Mouse (Mus musculus) cerebellum, postnatal 10 days (tissue): ENCODE data around the gene Ptpn3.
"Not testable (repeated sequence)": the region's sequence is repeated elsewhere in the genome, so short reads cannot be mapped to it uniquely, and the experiment has no call there.

Source experiments
- DNase-seq, 2 experiments: peaks; one replicate each; pipeline ENCODE4 v3.0.0; 2021; ENCODE audit warnings: mixed read lengths in 2 of 2

The Ptpn3 gene

GRCm38 (mm10) chr4:57299308-57299700, 2.3 kb downstream of the Ptpn3 start:
- peak; percentile 56 to 64 for DNase-seq

DNA sequence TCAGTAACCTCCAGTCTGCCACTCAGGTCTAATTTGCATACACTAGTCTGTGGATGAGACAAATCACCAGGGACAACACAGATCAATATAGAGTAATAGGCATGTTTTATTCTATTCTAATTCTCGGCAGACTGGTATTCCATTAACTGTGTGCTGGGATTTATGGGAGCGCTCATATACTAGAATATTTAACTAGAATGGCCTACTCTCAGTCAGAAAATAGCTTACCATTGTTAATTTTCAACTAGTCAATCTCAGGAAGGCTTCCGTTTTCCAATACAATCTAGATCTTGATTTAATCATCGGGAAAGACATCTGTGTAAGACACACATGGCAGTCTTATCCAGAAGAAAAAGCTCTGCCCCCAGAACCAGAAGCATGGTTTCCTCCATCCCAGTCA, 3.5 kb downstream of the Ptpn3 start:
- DNase-seq: no peak

DNA sequence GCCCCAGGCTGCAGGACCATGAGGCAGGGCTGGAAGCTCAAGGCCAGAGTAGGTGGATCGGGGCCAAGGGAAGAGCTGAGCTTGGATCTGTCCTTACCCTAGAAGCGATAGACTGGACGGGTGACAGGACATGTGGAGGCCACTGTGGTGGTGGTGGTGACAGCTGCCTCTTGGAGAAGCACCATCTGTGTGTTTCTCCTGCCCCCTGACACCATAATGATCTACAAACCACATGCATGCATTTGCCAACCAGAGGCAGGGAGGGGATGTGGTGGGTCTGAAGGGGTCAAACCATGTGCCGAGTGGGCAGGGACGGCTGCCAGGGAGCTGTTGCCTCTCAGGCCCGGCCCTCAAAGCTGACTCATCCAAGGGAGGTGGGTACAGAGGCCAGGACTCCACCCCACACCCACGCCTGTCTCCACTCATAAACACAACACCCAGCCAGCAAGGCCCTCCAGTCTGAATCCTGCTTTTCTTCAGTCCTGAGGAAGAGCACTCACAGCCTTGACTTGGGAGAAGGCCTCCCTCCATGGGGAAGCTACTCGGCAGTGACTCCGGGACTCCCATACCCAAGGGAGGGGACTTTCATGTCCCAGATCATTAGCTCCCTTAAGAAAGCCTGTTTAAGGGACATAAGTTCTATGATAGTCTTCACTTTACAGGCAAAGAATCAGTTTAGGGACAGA, 6.5 kb downstream of the Ptpn3 start:
- DNase-seq: peak; percentile 96 to 97

- DNase-seq: peak; percentile 38 to 40
Measured at GRCm38 (mm10) chr4:57292670-57293069, 9.0 kb downstream of the Ptpn3 start.

DNA sequence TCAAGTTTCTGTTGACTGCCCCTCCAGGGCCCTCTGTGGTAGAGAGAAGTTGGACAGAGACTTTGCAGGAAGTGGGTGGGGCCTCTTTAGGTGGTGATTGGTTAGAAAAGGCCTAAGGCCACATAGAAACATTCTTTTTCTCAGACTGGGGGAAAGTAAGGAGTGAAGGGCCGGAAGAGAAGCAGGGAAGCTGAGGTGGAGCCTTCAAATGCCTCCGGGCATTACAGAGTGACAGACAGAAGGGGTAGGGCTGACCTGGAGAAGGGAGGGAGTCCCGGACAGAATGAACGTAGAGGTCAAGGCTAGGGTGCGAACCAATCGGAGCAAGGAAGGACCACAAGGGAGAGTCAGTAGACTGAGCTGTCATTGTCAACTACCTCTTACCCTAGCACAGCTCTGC, 11.6 kb downstream of the Ptpn3 start:
- DNase-seq: no peak

DNA sequence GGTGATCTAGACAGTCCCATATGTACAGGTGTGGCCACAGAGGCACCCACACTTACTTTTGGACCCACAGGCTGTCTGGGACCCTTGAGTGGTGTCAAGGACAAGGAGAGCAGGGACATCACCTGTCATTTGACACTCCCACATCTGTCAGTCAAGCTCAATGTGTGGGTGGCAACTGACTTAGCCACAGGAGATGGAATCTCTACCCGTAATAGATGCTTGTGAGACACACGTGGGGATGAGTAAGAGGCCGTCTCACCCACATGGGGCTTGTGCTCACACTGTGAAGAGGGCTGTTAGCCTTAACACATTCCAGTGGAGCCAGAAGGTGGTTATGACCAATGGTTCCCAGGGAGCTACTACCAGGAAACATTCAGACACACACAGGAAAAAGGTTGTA, 13.8 kb downstream of the Ptpn3 start:
- DNase-seq: no peak

DNA sequence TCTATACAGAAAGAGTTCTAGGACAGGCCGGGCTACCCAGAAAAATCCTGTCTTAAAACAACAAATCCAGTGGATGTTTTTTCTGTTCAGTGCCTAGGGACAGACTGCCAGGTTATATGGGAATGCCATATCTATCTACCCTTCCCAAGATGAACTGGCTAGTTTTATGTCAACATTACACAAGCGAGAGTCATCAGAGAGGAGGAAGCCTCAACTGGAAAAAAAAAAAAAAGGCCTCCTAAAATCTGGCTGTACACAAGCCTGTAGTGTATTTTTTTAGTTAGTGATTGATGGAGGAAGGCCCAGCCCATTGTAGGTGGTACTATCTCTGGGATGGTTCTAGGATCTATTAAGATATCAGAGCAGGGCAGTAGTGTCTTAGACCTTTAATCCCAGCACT, 16.4 kb downstream of the Ptpn3 start:
- DNase-seq: no peak

GRCm38 (mm10) chr4:57283189-57283588, 18.4 kb downstream of the Ptpn3 start:
- DNase-seq: no peak

GRCm38 (mm10) chr4:57282630-57283029, 19.0 kb downstream of the Ptpn3 start:
- DNase-seq: no peak

DNA sequence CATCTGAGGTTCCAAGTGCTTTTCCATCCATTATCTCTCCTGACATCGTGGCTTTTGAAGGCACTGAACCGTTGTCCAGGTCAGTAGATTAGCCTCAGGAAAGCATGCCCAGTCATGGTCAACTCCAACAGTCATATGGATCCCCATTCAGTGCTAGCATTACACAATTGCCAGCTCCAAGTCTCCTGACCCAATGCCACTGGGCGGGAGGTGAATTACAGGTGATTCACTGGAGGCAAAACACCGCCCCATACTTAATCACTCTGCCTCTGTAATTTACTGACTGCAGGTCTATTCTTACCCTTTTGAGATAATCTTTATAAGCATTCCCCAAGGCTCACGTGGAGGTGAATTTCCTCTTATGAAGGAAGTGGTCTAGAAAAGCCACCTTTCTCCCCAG, 19.5 kb downstream of the Ptpn3 start:
- no peak for DNase-seq

DNA sequence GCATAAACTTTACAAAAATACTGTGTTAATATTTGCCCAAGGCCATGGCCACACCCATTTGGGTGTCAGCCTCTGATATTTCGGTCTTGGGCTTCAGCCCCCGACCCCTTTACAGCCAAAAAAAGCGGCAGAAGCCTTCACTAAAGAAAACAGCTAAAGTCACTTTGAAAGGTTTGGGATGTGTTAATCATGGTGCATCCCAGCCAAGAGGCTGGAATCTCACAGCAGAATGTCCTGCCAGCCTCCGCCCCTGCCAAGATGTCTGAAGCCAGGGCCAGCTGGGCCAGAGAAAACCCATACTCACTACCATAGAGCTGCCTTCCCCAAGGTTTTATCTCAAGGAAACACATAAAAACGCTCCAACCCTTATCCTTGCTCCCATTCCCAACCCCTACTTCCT, 20.7 kb downstream of the Ptpn3 start:
- peak; percentile 89 to 91 for DNase-seq

GRCm38 (mm10) chr4:57279229-57279628, 22.4 kb downstream of the Ptpn3 start:
- DNase-seq: peak; percentile 43 to 52

- DNase-seq: no peak
Measured at GRCm38 (mm10) chr4:57278812-57279211, 22.8 kb downstream of the Ptpn3 start.

GRCm38 (mm10) chr4:57277671-57278070, 24.0 kb downstream of the Ptpn3 start:
- DNase-seq: no peak

DNA sequence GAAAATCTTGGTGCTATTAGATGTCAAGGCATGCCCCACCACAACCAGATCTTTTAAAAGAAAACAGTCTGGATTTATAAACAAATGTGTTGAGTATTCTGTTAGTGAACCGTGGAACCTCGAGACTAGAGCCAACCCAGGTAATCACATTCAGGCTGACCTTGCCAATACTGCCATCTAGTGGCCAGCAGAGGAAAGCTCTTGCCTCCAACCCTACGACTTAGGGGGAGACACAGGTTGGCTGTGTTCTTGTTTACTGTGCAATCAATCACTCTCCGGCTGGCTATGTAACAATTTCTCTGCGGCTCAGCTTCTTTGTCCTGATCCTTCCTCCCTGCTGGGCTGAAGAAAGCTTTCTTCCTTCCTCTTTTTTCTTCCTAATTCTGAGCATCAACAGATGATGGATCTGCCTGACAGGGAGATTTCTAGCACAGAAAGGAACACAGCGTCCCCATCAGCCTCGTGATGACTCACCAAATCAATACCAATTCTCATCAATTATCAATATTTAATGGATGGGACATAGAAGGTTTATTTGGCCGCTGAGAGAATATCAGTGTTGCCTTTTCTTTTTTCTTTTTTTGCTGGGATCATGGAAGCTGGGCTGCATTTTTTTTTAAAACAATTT, 26.4 kb downstream of the Ptpn3 start:
- peak; percentile 86 to 89 for DNase-seq

DNA sequence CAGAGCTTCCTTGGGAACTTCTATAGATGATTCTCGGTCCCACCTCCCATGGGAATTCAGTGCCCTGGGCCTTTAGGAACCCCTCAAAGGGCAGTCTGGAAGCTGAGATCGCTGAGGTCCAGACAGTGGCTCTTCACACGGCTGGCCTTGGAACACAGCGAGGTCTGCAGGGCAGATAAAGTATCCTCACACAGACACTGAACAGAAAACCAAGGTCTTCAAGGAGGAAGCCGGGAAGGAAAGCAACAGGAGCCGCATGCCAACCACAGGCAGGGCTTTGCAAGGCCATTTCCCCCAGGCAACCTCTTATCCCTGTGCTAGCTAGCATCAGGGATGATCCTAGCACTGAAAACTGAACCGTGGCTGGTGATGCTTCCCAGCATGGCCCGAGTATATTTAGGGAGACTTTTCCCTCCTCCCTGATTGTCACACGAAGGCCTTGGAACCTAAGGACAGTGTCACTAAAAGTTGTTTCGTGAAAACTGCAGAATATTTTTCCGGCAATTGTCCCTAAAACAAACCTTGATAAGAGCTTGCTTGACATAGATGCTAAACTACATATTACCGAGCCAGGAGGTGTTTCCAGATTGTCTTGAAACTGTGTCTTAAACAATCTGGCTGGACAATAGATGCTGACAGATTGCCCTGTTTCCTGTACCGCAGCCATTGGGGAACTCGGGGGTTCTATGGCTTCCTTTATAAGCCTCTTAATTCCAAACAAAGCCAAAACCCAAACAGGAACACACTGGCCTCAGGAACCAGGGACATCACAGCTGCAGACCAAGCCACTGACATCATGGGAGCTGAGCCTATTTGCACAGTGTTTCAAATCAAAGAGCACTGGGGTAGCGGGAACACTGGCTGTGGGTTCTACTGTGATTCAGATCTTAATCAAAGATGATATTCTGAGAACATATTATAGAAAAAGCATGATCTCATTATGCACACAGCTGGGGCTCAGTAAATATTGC, 27.8 kb downstream of the Ptpn3 start:
- DNase-seq: no peak

DNA sequence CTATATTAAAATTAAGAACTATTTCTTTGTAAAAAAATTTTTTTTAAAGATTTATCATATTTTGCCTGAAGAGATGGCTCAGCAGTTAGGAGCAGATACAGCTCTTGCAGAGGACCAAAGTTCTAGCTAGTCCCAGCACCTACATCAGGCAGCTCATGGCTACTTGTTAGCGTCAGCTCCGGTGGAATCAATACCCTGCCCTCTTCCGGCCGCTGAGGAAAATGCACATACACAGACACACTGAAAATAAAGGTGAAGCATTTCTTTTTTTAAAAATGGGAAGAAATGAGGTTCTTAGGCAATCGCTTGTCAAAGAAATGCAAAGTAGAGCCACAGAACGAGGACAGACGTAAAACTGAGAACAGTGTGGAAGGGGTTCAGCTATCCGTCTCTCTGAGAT, 30.6 kb downstream of the Ptpn3 start:
- DNase-seq: peak; percentile 50 to 53

DNA sequence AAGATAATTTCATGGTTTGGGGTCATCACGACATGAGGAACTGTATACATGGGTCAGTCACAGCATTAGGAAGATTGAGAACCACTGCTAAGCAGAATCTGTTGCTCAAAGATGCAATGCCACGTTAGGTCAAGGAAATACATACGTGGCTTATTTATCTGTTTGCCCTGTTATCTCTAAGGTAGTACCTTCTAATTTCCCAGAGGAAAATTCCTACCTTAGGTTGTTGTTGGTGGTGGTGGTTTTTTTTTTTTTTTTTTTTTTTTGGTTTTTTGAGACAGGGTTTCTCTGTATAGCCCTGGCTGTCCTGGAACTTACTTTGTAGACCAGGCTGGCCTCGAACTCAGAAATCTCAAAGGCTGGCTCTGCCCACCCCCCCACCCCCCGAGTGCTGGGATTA, 31.1 kb downstream of the Ptpn3 start:
- DNase-seq: not testable (repeated sequence)

DNA sequence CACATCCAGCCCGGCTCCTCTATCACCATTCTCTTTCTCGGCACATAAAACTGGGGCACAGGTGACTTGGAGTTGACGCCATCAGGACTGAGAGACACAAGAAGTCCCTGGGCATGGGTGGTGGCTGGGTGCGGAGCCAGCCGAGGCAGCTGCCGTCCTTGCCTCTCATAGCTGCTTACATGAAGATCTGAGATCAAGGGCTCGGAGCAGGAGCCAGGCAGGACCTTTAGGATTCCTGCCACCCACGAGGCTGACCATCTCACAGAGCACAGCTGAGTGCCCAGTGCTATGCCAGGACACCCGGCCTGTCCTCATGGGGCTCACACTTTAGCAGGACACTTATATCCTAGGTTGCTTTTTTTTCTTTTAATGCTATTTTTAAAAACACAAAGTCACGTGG, 32.3 kb downstream of the Ptpn3 start:
- no peak for DNase-seq

- DNase-seq: no peak
Measured at GRCm38 (mm10) chr4:57268330-57268729, 33.3 kb downstream of the Ptpn3 start.

DNA sequence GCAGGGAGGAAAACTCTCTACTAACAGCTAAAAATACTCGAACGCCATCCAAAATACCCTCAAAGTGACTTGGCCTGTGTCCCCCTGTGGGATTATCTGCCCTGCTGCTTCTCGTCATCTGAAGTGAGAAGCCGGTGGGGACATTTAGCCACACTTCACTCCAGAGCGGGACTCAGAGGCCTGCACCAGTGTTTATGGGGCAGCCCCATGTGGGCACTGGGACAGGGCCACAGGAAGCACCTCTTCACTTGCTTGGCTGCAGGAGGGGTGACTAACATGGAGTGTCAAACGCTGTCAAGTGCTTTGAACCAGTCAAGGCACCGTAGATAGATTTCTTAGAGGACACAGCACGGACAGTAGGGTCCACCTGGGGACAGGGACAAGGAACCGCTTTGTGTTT, 35.2 kb downstream of the Ptpn3 start:
- no peak for DNase-seq

DNA sequence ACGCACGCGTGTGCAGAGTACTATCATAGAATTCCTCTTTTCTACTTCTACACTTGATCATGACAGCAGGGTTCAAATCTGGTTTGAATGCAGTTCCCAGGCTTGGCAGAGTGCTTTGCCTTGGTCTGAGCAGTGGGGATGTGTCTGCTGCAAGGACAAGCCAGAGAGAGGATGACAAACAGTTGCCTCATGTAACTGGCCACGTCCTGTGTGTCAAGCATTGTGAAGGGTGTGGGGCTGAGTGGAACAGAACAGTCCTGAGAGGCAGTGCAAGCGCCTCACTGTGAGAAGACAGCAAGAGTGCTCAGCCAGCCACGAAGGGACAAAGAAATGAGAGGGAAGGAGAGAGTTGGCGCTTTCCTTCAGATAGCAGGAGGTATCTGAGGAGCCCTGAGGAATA, 37.9 kb downstream of the Ptpn3 start:
- DNase-seq: no peak

GRCm38 (mm10) chr4:57263061-57263685, 38.5 kb downstream of the Ptpn3 start:
- peak; percentile 52 to 61 for DNase-seq
